Mouse (Mus musculus) layer of hippocampus, adult 8-10 months (tissue): ENCODE data around the gene Tnfrsf18. TPM values are rescaled to one million over a fixed set of nuclear protein-coding genes. Genes with fewer than 3 reads are reported as not detected.

ENCODE experiments used
- DNase-seq, 2 experiments: peaks; one replicate each; pipeline ENCODE4 v3.0.0; 2022; ENCODE audit warnings: low spot score in 2 of 2
- total RNA-seq, 4 experiments: library from RNA; stranded (reverse); gene quantifications; 2 replicates each; pipeline ENCODE4 v1.2.4; 2022

Gene Tnfrsf18
- not detected for total RNA-seq

DNA sequence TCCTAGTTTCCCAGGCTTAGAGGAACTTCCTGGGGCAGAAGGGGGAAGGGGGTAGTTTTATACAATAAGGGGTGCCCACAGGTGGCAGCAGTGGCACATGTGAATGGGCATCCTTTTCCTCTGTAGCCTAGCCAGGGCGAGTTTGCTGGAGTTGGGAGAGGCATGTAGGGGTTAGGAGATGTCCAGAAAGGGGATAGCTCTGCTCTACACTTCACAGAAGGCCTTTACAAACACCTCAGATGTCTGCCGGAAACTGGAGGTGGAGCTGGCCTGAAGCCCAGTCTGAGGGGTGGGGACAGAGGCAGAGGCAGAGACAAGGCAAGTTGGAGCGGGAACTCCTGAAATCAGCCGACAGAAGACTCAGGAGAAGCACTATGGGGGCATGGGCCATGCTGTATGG lies at the start of gene Tnfrsf18:
Gene Tnfrsf18 (plus strand): TSS at position 152 of the 400 bp plus-strand sequence.
- DNase-seq, result peak in 1 of 2 experiments; percentile 42

DNA sequence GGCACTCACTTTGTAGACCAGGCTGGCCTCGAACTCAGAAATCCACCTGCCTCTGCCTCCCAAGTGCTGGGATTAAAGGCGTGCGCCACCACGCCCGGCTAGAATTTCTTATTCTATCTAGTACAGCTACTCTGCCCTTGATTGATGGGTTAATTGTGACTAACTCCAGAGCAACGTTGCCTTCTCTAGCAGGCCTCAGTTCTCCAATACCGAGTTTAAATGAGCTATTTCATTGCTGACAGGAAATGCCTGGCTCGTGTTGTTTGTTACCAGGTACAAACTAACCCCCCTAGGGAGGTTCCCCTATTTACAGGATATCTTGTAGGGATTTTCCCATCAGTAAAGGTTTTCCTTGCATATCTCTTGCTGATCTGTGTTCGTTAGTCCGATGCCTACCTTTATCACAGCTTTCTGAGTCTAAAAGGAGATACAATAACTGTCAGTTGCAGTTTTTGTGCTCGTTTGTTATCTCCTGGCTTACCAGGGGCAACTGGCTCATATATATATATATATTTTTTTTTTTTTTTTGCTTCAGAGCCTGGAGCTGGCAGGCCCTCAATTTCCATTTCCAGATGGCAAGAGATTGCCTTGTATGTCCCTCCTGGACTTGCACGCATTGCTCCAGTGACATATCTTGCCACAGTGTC lies 44.4 kb upstream of the Tnfrsf18 start:
- no peak for DNase-seq

DNA sequence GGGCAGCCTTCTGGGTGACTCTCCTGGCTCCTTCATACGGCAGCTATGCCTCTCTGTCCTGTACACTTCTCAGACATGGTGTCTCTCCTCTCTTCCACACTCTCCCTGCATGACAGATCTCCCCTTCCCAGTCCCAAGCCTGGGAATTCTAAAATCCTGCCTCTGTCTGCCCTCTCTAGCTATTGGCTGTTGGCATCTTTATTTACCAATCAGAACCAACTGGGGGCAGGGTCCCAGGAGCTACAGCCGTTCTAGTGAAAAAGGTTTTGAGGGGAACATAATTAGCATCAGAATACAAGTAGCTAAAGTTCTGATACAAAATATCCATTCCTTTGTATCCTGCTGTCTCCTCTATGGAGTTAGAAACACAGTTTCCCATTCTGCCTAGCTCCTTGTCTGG lies 42.2 kb upstream of the Tnfrsf18 start:
- DNase-seq, result no peak

DNA sequence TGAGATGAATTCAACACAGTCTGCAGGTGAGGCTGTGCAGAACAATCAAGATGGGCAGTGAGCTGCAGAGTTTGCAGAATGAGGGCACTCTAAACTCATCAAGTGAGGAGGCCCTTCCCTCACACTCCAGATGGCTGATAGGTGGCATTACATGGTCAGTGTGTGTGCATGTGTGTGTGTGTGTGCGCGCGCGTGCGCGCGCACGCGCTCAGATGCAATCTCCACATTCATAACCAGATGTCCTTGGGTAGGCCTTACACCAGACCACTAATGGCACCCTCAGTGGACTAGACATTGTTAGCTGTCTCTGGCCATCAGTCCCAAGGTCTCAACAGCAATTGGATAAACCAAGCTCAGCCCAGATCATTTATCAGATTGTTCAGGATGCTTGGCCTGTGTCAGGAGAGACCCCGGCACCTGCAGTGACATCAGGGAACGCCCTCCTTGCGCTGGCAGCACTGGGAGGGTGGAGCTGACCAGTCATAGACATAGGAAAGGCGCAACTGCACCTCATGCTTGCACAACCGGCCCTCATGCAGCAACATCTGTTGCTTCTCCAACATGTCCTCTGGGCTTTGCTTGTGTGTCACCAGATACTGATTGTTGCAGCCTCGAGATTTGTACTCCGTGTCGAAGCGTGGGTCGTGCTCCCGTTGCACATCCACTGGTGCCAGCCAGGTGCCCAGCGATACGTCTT lies 34.6 kb upstream of the Tnfrsf18 start:
- peak in 1 of 2 experiments; percentile 57 for DNase-seq

DNA sequence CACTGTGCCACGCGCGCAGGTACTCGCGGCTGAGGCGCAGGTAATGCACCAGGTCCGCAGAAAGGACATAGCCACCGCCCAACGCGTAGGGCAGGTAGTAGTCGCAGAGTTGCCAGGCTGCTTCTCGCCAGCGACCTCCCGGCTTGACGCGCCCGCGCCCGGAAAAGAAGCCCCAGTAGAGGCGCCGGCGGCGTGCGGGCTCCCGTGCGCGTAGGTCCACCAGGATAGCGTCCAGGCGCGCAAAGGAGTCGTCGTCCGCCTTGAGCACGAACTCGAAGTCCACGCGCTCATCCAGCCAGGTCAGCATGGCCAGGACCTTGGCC lies 34.1 kb upstream of the Tnfrsf18 start:
- no peak for DNase-seq

DNA sequence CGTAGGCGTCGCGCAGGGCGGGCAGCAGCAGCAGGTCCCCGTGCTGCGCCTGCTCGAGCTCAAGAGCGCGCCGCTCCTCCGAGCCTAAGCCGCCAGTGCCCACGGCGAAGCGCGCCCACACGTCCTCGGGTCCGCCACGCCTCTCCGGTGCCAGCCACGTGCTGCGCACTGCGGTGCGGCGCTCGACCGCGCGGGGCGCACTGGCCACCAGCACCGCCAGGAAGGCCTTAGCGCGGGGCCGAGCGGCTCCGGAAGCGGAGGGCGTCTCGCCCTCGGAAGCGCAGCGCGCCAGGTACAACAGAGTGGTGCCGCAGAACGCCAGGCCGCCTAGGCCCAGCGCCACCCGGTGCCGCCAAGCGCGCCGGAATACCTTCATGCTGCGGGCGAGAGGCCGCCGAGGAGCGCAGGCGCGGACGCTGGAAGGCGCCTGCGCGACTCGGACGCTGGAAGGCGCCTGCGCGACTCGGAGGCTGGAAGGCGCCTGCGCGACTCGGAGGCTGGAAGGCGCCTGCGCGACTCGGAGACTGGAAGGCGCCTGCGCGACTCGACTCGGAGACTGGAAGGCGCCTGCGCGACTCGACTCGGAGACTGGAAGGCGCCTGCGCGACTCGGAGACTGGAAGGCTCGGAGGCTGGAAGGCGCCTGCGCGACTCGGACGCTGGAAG lies 33.6 kb upstream of the Tnfrsf18 start, which contains the start of the genes B3galt6 and Sdf4:
Gene B3galt6 (minus strand): TSS at position 409 of the 665 bp plus-strand sequence.
Gene Sdf4 (plus strand): TSS at position 632 of the 665 bp plus-strand sequence.
- peak; percentile 74 to 89 for DNase-seq

DNA sequence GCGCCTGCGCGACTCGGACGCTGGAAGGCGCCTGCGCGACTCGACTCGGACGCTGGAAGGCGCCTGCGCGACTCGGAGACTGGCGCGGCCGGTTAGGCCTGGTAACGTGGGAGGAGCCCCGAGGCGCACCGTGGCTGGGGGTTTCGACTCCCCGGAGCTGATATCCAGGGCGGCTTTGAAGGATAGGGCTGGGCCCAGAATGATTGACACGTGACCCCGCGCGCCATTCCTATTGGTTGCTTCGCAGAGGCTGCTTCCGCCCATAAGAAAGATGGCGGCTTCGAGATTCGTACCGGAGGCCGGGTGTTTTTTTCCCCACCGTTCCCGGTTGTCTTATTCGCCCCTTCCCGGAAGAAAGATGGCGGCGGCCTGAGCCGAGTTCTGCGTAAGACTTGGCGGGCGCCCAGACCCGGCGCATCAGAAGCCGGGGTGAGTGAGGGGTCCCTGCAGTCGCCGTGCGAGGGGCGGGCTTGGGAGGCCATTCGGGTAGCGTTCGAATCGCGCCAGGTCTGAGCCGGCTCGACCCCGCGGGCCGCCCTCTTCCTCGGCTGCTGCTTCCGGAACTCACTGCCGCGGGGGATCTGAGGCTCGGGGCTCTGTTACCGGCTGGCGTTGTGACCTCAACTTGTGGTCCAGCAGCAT lies 32.9 kb upstream of the Tnfrsf18 start:
- peak; percentile 95 to 98 for DNase-seq

DNA sequence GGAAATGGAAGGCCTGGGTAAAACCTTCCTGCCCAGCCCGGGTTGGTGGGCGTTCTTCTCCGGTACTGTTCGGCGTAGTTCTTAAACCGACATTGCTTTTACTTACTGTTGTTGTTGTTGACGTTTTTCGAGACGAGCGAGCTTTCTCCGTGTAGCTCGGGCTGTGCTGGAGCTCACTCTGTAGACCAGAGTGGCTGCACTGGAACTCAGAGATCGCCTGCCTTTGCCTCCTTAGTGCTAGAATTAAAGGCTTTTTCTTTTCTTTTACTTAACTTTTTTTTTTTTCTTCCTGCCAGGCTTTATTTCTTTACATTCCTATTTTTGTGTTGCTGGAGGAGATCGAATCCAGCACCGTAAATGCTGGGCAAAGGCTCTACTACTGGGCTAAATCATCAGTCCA lies 32.4 kb upstream of the Tnfrsf18 start:
- DNase-seq, result no peak

DNA sequence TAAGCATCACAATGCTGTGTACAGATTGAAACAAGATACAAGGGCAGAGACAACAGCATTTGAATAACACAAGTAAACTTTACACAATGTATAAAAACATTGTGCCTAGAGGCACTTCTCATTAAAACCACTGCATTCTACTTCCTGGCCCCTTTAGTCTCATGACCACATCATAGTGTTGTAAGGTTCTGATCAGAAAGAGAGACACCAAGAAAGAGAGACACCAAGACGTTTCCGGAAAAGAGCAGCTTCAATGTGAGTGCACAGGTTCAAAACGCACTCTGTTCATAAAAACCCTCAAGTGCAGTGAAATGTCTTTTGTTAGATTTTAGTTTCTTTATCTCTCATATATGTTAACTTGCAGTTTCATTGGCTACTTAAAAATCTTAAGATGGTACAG lies 21.9 kb upstream of the Tnfrsf18 start:
- DNase-seq, result no peak

DNA sequence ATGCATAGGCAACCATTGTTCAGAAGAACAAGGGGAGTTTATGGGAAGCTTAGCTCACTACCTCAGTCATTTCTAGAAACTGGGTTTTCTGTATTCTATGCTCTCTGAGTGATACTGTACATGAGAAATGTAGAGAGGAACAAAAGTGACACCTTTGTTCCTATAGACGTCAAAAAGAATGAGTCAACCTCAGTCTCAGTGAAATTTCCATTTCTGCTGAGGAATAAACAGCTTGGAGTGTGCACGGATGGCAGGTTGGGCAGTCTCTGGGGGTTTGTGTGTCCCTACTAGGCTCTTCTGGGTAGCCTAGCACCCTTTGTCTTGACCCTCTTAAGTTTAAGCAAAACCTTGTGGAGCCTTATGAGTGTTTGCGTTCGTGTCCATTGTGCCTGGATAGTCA lies 17.6 kb upstream of the Tnfrsf18 start:
- no peak for DNase-seq

DNA sequence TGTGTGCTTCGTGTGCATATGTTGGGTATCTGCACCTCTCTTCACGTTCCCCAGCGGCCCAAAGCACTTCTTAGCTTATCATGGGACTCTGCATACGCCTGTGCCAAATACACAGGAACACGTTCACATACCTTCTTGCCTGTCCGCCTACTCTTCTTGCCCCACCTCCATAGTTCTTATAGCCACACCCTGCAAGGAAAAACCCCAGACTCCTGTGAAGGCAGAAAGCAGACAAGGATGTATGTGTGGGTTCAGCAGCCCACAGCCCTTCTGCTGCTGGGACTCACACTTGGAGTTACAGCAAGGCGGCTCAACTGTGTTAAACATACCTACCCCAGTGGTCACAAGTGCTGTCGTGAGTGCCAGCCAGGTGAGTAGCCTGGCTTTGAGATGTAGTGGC lies 12.3 kb upstream of the Tnfrsf18 start, which contains the start of gene Tnfrsf4:
Gene Tnfrsf4 (plus strand): TSS at position 207 of the 400 bp plus-strand sequence.
- DNase-seq, result no peak

DNA sequence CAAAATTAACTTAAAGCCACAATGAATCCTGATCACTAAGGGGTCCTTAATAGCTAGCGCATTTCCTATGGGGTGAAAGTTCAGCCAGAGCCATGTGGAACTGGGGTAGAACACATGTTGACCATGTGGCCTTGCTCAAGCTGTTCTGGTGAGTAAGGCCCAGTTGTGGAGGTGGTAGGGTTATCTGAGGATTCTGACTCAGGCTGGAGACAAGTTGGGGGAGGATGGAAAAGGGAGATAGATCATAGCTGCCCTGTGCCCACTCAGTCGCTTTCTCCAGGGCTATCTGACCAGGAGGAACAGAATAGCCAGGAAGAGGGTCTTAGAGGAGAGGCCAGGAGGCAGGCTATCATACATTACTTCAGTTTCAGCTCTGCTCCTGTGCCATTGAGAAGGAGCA lies 11.5 kb upstream of the Tnfrsf18 start:
- no peak for DNase-seq

DNA sequence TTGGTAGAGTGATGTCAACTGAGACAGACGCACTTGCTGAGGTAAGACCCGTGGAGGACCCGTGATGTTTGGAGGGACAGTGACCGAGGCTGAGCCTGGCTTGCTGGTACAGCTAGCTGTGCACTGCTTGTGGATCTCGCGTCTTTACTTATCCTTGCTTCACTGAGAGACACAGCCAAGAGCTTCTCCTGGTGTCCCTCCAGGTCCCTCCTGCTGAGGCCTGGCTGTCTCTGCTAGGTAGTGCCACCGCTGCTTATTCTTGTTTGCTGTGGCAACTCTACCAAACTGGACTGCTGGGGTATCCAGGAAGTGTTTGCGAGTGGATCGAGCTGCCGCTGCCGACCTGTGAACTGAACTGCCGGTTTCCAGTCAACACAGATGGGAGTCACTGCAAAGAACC lies 6.2 kb upstream of the Tnfrsf18 start:
- DNase-seq, result no peak

DNA sequence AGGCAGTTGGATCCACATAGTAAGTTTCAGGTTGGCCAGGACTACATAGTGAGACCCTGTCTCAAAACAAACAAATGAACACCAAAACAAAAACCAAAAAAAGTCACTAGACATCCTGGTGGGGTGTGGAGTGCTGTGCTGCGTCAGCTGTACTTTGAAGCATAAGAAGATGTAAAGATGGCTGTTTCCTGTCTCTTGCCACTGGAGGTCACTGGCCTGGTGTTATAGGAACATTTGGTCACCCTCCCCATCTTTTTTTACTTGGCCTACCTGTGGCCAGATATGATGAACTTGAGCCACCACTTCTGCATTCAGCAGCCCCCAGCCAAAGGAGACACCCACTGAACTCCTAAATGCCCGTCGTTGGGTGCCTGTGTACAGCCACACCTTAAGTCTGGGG lies 4.6 kb upstream of the Tnfrsf18 start:
- DNase-seq, result no peak

DNA sequence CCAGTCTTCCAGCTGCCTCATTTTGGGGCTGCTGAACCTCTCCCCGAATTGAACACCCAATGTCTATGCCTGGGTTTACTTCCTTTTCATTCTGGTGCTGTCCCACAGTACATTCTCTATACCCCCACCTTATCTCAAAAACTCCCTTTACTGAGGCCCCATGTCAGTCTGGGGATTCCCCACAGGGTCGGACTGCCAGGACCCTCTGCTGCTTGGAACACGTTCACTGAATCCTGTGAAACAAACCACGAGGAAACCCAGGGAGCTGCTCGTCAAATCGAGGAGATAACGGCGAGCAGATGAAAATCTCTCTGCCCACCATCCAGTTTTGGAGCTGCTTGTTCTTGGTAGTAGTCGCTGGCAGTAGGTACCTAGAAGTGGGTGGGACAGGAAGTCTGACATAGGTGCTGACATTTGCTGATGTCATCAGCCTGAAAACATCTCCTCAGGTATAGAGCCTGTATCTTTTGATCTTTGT lies 4.0 kb upstream of the Tnfrsf18 start:
- no peak for DNase-seq

DNA sequence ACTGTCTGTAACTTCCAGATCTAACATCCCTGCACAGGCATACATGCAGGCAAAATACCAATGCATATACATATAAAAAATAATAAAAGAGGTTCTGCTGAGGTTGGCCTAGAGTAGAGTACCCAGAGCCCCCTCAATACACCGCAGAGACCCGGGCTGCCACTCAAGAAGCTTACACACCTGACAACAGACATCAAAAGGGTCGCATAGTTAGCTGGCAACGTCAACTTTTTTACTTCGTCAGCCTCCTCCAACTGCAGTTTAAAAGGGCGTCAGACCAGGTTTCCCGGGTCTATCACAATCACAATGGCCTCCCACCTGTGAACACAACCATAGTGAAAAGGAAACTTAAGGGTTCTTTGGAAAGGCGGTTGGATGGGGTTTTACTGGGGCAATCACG lies 2.4 kb upstream of the Tnfrsf18 start:
- no peak for DNase-seq

DNA sequence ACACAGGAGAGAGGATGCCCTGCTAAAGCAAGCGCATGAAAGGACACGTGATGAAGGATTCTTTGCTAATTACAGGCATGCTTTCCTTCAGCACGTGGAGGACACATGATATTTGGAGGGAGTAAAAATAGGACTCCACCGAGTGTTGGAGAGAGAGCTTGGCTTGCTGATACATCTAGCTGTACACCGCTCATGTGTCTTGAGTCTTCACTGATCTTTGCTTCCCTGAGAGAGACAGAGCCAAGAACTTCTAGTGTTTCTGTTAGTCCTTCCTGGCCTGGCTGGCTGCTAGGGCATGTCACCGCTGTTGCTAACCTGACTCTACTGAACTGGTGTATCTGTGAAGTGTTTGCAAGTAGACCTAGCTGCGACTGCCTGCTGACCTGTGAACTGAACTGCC lies 1.8 kb upstream of the Tnfrsf18 start:
- no peak for DNase-seq

DNA sequence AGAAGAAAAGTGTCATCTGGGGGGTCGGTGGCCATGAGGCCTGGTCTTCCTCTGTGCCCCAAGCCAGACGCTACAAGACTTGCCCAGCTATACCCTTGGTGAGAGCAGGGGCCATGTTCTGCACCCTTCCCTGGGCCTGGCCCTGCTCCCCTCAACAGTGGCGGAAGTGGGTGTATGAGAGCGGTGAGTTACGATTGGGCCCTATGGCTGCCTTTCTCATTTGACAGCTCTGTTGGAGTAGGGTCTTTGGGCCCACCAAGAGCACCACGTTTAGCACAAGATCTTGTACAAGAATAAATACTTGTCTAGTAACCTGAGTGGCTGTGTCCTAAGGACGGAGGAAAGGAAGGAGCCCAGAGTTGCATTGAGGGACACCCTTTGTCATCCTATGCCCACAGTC lies 2.6 kb downstream of the Tnfrsf18 start:
- DNase-seq, result no peak

DNA sequence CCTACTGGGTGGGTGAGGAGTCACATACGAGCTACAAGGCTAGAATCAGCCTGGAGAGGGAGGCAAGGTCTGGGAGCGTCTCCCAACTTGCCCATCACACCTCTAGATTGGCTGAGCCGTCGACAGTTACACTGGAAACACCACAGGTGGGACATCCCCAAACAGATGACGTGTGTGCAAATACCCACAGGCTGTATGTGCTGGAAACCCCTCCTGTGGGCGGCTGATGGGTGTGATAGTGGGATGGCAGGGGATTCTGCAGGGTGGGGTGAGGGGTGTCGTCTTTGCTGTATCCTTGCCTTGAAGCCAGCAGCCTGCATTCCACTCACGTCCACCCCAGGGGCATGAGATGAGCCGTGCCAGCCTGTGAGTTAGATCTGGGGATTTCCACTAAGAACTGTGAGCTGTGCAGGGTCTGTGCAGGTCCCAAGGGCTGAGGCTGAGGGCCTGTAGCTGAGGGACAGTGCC lies 4.7 kb downstream of the Tnfrsf18 start:
- no peak for DNase-seq

DNA sequence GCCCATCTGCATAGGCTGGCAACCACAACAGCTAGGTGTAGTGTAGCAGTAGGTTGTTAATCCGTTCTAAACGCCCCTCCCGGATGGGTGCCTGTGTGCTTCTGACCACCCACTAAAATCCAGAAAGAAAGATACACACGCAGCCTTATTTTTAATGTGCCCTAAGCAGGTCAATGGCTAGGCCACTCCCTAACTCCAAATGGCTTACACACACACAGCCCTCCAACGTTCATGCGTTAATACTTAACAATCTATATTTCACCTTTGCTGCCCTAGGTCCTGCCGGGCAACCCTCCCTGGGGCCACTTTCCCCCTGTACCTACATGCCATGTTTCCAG lies 5.3 kb downstream of the Tnfrsf18 start:
- no peak for DNase-seq

DNA sequence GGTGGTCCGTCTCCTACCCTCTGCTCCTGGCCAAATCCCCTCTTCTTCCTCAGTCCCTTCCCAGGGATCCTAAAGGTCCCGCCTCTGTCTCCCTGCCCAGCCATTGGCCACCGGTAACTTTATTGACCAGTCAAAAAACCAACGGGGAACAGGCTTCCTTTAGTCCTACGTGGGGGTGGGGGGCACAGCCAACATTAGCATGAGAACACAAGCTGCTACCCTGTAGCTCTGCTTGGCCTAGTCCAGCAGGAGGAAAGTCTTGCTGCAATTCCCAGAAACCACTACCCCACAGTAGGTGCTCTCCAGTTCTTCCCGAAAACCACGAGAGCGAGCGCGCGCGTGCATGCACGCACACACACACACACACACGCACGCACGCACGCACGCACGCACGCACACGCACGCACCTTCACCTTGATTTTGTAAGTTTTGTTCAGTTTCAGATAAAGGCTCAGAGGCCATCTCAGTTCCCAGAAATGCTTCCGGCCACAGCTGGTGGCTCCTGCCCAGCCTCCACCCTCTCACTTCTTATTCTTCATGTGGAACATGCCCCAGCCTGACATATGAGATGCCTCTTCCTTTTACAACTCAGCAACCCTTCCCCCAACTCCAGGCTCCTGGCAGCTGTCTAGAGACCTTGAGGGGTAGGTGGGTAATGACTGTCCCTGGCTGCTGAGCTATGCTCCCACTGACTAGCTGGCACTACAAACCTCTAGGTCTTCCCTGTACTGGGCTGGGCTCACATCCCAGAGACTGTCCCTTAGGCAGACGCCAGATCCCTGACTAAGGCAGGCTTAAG lies 5.8 kb downstream of the Tnfrsf18 start:
- DNase-seq, result peak; percentile 71 to 81
